Mouse (Mus musculus) ES-Bruce4 (cell line): ENCODE data around the gene Sgca.

Source experiments
- CTCF ChIP-seq: IDR thresholded peaks from one replicate; pipeline ENCODE4 v1.8.1; 2011; ENCODE audit warnings: low read depth, low read length
- EP300 ChIP-seq: IDR thresholded peaks from 2 replicates; pipeline ENCODE4 v1.6.1; 2011; ENCODE audit warnings: low read depth, low read length; ENCODE audit not compliant: insufficient read depth
- POLR2A ChIP-seq: IDR thresholded peaks from one replicate; pipeline ENCODE4 v1.8.1; 2011; ENCODE audit warnings: low read length; ENCODE audit not compliant: insufficient read depth

DNA sequence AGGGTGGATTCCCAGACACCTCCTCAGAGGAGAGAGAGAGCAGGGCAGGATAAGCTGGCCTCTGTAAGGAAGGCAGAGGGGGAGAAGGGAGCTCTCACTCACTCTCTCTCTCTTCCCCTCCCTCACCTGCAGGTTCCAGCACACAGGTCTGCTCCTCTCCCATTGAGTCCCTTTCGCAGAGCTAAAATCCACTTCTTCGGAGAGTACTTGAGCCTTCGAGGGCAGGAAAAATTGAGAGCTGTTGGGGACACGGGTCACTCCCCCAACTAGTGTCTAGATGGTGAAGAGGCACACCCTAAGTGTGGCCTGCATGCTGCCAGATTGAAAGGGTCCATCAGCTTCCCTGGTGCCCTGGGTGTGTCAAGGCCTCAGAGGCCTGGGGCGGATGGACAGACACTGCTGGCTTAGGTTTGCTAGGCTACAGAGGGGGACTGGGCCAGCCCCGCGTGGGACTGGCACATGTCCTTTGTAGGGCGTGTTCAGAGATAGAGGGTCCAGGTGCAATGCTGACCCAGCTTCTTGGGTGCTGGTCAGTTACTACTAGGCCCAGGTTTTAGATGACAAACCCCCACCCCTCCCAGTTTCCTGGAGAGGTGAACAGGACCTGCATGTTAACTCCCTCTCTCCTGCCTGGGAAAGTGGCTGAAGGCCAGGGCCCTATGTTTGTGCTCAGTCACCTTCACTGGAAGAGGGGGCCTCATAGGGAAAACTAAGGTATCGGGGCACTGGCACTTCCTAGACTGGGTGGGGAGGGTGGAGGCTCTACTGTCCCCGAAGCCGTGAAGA is 49.3 kb upstream of the Sgca start:
- TF ChIP-seq CTCF (no peak), POLR2A (no peak), EP300 (no peak)
